Mouse (Mus musculus): ENCODE measurements around the gene Adora2b. TPM values are rescaled to one million over a fixed set of nuclear protein-coding genes. Genes with fewer than 3 reads are reported as not detected.

Gene Adora2b
- 18.0 TPM for polyA plus RNA-seq (2014; fragmentation: Illumina TruSeq; extraction: RNeasy Lipid Tissue Mini Kit (QIAGEN cat#74804); ENCODE audit: low replicate concordance)

GRCm38 (mm10) chr11:62248401-62249244 lies at the start of gene Adora2b:
Adora2b (plus strand) TSS chr11:62248984.

GRCm38 (mm10) chr11:62280675-62281600 lies 32.2 kb downstream of the Adora2b start, which contains the start of the genes Zswim7 and Ttc19:
Zswim7 (minus strand) TSS chr11:62281375.
Ttc19 (plus strand) TSS chr11:62281473.

Other genes starting within 250 kb of the Adora2b start
- 2.5 TPM for gene Zswim7, start 32.4 kb downstream of the Adora2b start, polyA plus RNA-seq (2014; fragmentation: Illumina TruSeq; extraction: RNeasy Lipid Tissue Mini Kit (QIAGEN cat#74804); ENCODE audit: low replicate concordance)
- 86.9 TPM for gene Ttc19, start 32.5 kb downstream of the Adora2b start, polyA plus RNA-seq (2014; fragmentation: Illumina TruSeq; extraction: RNeasy Lipid Tissue Mini Kit (QIAGEN cat#74804); ENCODE audit: low replicate concordance)
- gene Pigl, start 209.5 kb downstream of the Adora2b start, polyA plus RNA-seq (2014; fragmentation: Illumina TruSeq; extraction: RNeasy Lipid Tissue Mini Kit (QIAGEN cat#74804); ENCODE audit: low replicate concordance), result 5.2 TPM
- gene Ncor1, start 209.6 kb downstream of the Adora2b start, polyA plus RNA-seq (2014; fragmentation: Illumina TruSeq; extraction: RNeasy Lipid Tissue Mini Kit (QIAGEN cat#74804); ENCODE audit: low replicate concordance), result 345 TPM